12 mouse cellular contexts compared by ENCODE assay signal in genomic region chr5:33432057-33432935, GRCm38 (mm10). TPM values are rescaled to one million over a fixed set of nuclear protein-coding genes. Genes with fewer than 3 reads are reported as not detected.
A peak's percentile ranks its signal among the peaks of the same experiment; 100 is the strongest.
DNase-seq lines count a peak whose midpoint lies in the region; ATAC-seq and TF ChIP-seq lines count a peak whose summit lies in the region.
"Had no signal": no experiment of that assay in that cellular context is flagged by ENCODE, and none has a peak within 500 bp of the region (broad histone marks: within the 10 kb centered on the region; RNA-seq: fewer than 3 reads in every experiment).

No protein-coding gene starts in this region.

- H3K27ac ChIP-seq in midbrain, embryonic 12.5 days (replicated peaks): no peak overlapping the region
- H3K27ac ChIP-seq in midbrain, embryonic 16.5 days (ENCODE audit: low read length): no peak overlapping the region
- no peak overlapping the region for H3K27ac ChIP-seq in hindbrain, embryonic 15.5 days (replicated peaks)
- no peak overlapping the region for H3K27ac ChIP-seq in olfactory bulb, adult 2 months (ENCODE audit: insufficient read depth, low read depth, low read length)
- H3K27ac ChIP-seq: liver, embryonic 14.5 days had no signal

- TF ChIP-seq CTCF in olfactory bulb, adult 2 months (IDR thresholded peaks at IDR 0.05; ENCODE audit: insufficient read depth, low read depth, low read length): 0 out of 2 replicates have a peak, but pooled peaks have one; percentile 2

- under 1% methylated on average over 39 of the region's 39 CpGs for WGBS in midbrain, embryonic 12.5 days
- WGBS in midbrain, embryonic 16.5 days: 1% methylated on average over 39 of the region's 39 CpGs
- under 1% methylated on average over 39 of the region's 39 CpGs for WGBS in hindbrain, embryonic 15.5 days
- 2% methylated on average over 39 of the region's 39 CpGs for WGBS in olfactory bulb, adult 2 months

- no peak for ATAC-seq in midbrain, embryonic 12.5 days (ENCODE audit: low FRiP score, low read depth)
- no peak for ATAC-seq in midbrain, embryonic 16.5 days
- no peak for ATAC-seq in hindbrain, embryonic 15.5 days (ENCODE audit: low FRiP score, low read depth)

- H3K9me3 ChIP-seq in midbrain, embryonic 12.5 days: no peaks in the 10 kb centered on the region
- H3K9me3 ChIP-seq in midbrain, embryonic 16.5 days (replicated peaks; ENCODE audit: control insufficient read depth, low read length, poor library complexity, severe bottlenecking): no peaks in the 10 kb centered on the region
- H3K9me3 ChIP-seq in hindbrain, embryonic 15.5 days: no peaks in the 10 kb centered on the region

- DNase-seq in cerebellum, postnatal 25 days: peak; percentile 14 to 32
- no peak for DNase-seq in cerebellum, adult 9-10 months
- DNase-seq in layer of hippocampus, adult 11-12 months (ENCODE audit: low spot score): no peak
- DNase-seq in lung, postnatal 14 days: no peak
- DNase-seq: adrenal gland, postnatal 25 days; kidney, adult 8-10 months; right cerebral cortex, adult 18-20 months had no signal

- no peak overlapping the region for H3K9ac ChIP-seq in midbrain, embryonic 12.5 days (replicated peaks)
- no peak overlapping the region for H3K9ac ChIP-seq in midbrain, embryonic 16.5 days (ENCODE audit: low read depth, low read length)
- no peak overlapping the region for H3K9ac ChIP-seq in hindbrain, embryonic 15.5 days
- H3K9ac ChIP-seq: liver, embryonic 14.5 days had no signal

- no peak for TF ChIP-seq POLR2A in olfactory bulb, adult 2 months (IDR thresholded peaks at IDR 0.05; ENCODE audit: insufficient read depth, low read depth, low read length)

- peaks cover 100% of the 10 kb centered on the region for H3K27me3 ChIP-seq in midbrain, embryonic 12.5 days
- peaks cover 66% of the 10 kb centered on the region for H3K27me3 ChIP-seq in midbrain, embryonic 16.5 days (ENCODE audit: control insufficient read depth, insufficient read depth, low read depth, low read length)
- H3K27me3 ChIP-seq in hindbrain, embryonic 15.5 days: peaks cover 90% of the 10 kb centered on the region

- peak overlapping the region; percentile 33; the same call in 1 of the 2 replicates for H3K4me3 ChIP-seq in midbrain, embryonic 12.5 days
- no peak overlapping the region for H3K4me3 ChIP-seq in midbrain, embryonic 16.5 days (ENCODE audit: low read depth, low read length)
- H3K4me3 ChIP-seq in hindbrain, embryonic 15.5 days: peak overlapping the region; percentile 12
- H3K4me3 ChIP-seq in olfactory bulb, adult 2 months (ENCODE audit: insufficient read depth, low read depth, low read length): no peak overlapping the region

- H3K4me1 ChIP-seq in midbrain, embryonic 12.5 days: peaks cover 40% of the 10 kb centered on the region
- H3K4me1 ChIP-seq in midbrain, embryonic 16.5 days (ENCODE audit: control insufficient read depth, insufficient read depth, low read length): peaks cover 19% of the 10 kb centered on the region
- peaks cover 39% of the 10 kb centered on the region for H3K4me1 ChIP-seq in hindbrain, embryonic 15.5 days (replicated peaks)
- peaks cover 24% of the 10 kb centered on the region for H3K4me1 ChIP-seq in olfactory bulb, adult 2 months (ENCODE audit: control insufficient read depth, insufficient read depth, low read length)

- H3K36me3 ChIP-seq in midbrain, embryonic 12.5 days: no peaks in the 10 kb centered on the region
- H3K36me3 ChIP-seq in midbrain, embryonic 16.5 days (ENCODE audit: control insufficient read depth, insufficient read depth, low read length): no peaks in the 10 kb centered on the region
- no peaks in the 10 kb centered on the region for H3K36me3 ChIP-seq in hindbrain, embryonic 15.5 days

- H3K4me2 ChIP-seq in midbrain, embryonic 12.5 days (replicated peaks): no peak overlapping the region
- H3K4me2 ChIP-seq in midbrain, embryonic 16.5 days (ENCODE audit: low read length): no peak overlapping the region
- H3K4me2 ChIP-seq in hindbrain, embryonic 15.5 days: no peak overlapping the region; the same call in 1 of the 2 replicates

RNA-seq across cellular contexts. Expression of gene Nkx1-1, which starts 1.5 kb away (rescaled TPM):
- 0.25 and 0.29 TPM in 2 replicates for polyA plus RNA-seq in midbrain, embryonic 12.5 days (2016; fragmentation: Nextera tagmentation; extraction: Ambion mirVana)
- polyA plus RNA-seq in midbrain, embryonic 16.5 days (2015; fragmentation: Nextera tagmentation; extraction: Ambion mirVana): not detected in 2 replicates
- polyA plus RNA-seq in hindbrain, embryonic 15.5 days (2015; fragmentation: Nextera tagmentation; extraction: Ambion mirVana): 0.25 and 0.52 TPM in 2 replicates
- not detected in 2 replicates for polyA plus RNA-seq in olfactory bulb, adult 2 months (2012; ENCODE audit: insufficient read depth, insufficient read length, low replicate concordance, missing spikeins)
- polyA plus RNA-seq: liver, embryonic 14.5 days had no signal

RNA-seq across cellular contexts. Expression of gene Uvssa, which starts 53.9 kb away (rescaled TPM):
- 9.2 and 9.7 TPM in 2 replicates for polyA plus RNA-seq in midbrain, embryonic 12.5 days (2016; fragmentation: Nextera tagmentation; extraction: Ambion mirVana)
- polyA plus RNA-seq in midbrain, embryonic 16.5 days (2015; fragmentation: Nextera tagmentation; extraction: Ambion mirVana): 8.1 TPM in 2 replicates
- 7.0 and 7.2 TPM in 2 replicates for polyA plus RNA-seq in hindbrain, embryonic 15.5 days (2015; fragmentation: Nextera tagmentation; extraction: Ambion mirVana)
- not detected in 2 replicates for polyA plus RNA-seq in olfactory bulb, adult 2 months (2012; ENCODE audit: insufficient read depth, insufficient read length, low replicate concordance, missing spikeins)

Comparison
In these comparisons a context has a peak if more than half of its experiments do, and no peak if none do; other contexts are left out.
1. DNase-seq: peak in cerebellum, postnatal 25 days (2 of 2); none in cerebellum, adult 9-10 months (single experiment), layer of hippocampus, adult 11-12 months (single experiment) and lung, postnatal 14 days (single experiment).
2. H3K4me3 ChIP-seq: peak in midbrain, embryonic 12.5 days (single experiment) and hindbrain, embryonic 15.5 days (single experiment); none in midbrain, embryonic 16.5 days (single experiment) and olfactory bulb, adult 2 months (single experiment).